Mouse (Mus musculus) adrenal gland, postnatal 14 days (tissue): Measurements from ENCODE around the gene Cadm4. TPM values are rescaled to one million over a fixed set of nuclear protein-coding genes. Genes with fewer than 3 reads are reported as not detected.
"Not testable (repeated sequence)": the region's sequence is repeated elsewhere in the genome, so short reads cannot be mapped to it uniquely, and the experiment has no call there.

Source experiments
- DNase-seq: peaks from one replicate; pipeline ENCODE4 v3.0.0; 2021; ENCODE audit warnings: mixed read lengths
- total RNA-seq: library from RNA; stranded (reverse); gene quantifications from 2 replicates; pipeline ENCODE4 v1.2.3, GENCODE M21; 2021

Gene Cadm4
- total RNA-seq, 1 experiment from 2014 or later = 5.7 TPM

DNA sequence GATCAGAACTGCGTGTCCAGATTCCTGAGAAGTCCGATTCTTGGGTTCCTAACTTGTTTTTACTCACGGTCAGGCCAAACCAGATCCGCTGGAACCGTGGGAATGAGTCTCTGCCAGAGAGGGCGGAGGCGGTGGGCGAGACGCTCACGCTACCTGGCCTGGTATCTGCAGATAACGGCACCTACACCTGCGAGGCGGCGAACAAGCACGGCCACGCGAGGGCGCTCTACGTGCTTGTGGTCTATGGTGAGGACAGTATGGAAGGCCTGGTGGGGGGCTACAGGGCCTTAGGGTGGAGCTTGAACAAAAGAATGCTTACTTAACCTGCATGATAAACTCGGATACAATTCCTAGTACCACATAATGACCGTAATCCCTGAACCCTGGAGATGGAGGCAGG lies 19.7 kb downstream of the Cadm4 start:
- peak; percentile 32 for DNase-seq

DNA sequence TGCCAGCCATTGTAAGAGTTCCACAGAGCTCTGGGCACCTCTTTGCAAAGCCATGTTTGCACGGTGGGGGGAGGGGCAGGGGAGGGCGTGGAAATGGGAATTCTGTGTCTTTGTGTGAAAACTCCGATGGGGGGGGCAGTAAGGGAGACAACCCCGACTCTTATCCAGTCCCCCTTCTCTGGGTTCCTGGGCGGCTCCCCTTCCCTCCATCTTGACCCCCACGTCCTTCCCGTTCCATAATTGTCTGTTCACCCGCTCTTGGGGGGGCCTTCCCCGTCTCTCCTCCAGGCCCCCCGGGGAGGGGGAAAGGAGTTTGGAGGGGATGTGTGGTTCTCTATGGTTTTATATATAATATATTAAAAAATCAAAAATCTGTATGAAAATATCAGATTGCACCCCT lies 22.2 kb downstream of the Cadm4 start:
- peak; percentile 9 for DNase-seq

GRCm38 (mm10) chr7:24504868-24505267 lies 23.0 kb downstream of the Cadm4 start:
- no peak for DNase-seq

- DNase-seq = no peak
These were observed 23.7 kb downstream of the Cadm4 start for GRCm38 (mm10) chr7:24505447-24506064.

- no peak for DNase-seq
These were observed 24.2 kb downstream of the Cadm4 start for GRCm38 (mm10) chr7:24506065-24506459.

- peak; percentile 71 for DNase-seq
These were observed 24.6 kb downstream of the Cadm4 start for GRCm38 (mm10) chr7:24506476-24506837.

DNA sequence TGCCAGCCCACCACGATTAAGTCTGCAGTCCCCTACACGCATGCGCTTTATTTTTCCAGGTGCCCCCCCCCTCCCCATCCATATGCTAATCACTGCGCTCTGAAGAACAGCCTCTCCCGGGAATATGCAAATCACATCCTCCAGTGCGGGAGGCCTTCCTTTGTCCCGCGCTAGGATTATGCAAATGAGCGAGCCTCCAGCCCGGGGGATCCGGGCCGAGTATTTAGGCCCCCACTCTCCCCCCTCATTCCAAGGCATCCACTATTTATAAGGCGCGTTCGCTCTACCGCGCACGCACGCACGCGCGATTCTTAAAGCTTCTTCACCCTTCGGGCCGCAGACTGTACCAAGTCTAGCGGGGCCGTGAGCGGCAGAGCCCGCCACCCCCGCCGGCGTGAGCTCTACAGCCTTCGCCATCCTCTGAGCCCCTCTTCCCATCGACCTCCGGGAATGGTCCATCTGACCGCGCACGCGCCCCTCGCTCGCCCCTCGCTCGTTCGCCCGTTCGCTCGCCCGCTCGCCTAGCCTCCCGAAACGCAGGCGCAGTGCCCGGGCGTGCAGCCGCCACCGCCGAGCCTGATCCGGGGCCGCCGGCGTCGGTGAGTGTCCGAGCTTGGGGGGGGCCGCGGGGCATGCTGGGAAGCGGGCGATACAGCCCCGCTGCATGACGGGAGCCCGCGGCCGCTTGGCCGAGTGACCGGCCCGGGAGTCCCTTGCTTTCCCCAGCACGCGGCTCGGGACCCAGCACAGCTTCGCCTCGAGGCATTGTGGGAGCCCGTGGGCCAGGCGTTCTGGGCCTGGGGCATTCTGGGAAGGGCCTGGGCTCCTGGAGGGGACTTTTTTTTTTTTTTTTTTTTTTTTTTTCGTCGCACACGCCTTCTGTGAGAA lies 25.3 kb downstream of the Cadm4 start, which contains the start of gene Zfp428:
Gene Zfp428, plus strand, starts transcription at position 169 of the 888 bp plus-strand sequence.
- DNase-seq = peak; percentile 93

- DNase-seq = no peak
These were observed 25.9 kb downstream of the Cadm4 start for GRCm38 (mm10) chr7:24507726-24508114.

- DNase-seq = no peak
These were observed 30.5 kb downstream of the Cadm4 start, which contains the start of gene AC161166.1 for GRCm38 (mm10) chr7:24512355-24512754. Gene AC161166.1 (minus strand): TSS chr7:24512455.

DNA sequence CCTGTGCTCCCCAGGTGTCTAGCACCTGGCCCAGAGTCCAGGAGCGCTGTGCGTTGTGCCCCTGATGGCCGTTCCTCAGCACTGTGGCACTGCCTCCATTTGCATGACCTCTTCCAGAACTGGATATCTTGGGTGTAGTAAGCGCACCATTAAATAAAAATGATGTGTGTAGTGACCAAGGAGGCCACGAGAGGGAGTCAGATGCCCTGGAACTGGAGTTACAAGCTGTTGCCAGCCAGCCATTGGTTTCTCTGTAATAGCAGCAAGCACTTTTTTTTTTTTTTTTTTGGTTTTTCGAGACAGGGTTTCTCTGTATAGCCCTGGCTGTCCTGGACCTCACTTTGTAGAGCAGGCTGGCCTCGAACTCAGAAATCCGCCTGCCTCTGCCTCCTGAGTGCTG lies 34.5 kb downstream of the Cadm4 start:
- DNase-seq = peak; percentile 63

GRCm38 (mm10) chr7:24517077-24517476 lies 35.3 kb downstream of the Cadm4 start:
- DNase-seq = no peak

GRCm38 (mm10) chr7:24517654-24518053 lies 35.8 kb downstream of the Cadm4 start:
- peak; percentile 39 for DNase-seq

- no peak for DNase-seq
These were observed 37.3 kb downstream of the Cadm4 start for GRCm38 (mm10) chr7:24519130-24519529.

GRCm38 (mm10) chr7:24520054-24520453 lies 38.2 kb downstream of the Cadm4 start:
- not testable (repeated sequence) for DNase-seq

- no peak for DNase-seq
These were observed 41.0 kb downstream of the Cadm4 start for GRCm38 (mm10) chr7:24522805-24523204.

DNA sequence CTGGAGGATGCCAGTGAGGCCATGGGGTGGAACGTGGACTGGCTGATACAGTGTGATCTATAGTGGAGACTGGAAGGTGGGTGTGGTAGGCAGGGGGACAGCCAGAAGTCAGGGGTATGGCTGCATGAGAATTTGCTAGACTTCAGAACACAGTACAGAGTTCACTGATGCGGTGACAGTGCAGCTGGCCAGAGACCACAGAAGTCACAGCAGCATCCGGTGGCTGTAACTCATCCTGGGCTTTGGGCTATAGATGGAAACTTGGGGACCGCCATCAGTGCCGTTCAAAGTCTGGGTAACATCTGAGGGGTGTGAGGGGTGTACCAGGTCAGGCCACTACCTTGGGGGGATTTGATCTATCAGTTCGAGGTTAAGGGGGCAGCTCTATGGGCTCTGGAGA lies 41.9 kb downstream of the Cadm4 start:
- no peak for DNase-seq

- no peak for DNase-seq
These were observed 43.2 kb downstream of the Cadm4 start for GRCm38 (mm10) chr7:24524978-24525377.

- DNase-seq = no peak
These were observed 44.0 kb downstream of the Cadm4 start for GRCm38 (mm10) chr7:24525686-24526420.

DNA sequence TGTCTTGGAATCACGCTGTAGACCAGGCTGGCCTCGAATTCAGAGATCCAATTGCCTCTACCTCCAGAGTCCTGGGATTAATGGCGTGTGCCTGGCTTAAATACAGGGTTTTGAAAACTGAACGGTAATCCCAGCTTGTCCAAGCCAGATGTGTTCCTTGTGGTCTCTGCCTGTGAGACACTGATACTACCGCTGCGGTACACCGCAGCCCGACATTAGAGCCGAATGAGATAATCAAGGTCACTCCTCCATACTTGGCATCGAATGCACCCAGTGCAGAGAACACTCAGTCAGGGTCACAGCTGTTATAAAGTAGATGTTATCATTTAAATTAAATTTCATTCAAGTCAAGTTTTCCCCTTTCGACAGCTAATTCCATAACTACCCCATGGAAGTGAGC lies 47.0 kb downstream of the Cadm4 start:
- DNase-seq = no peak

DNA sequence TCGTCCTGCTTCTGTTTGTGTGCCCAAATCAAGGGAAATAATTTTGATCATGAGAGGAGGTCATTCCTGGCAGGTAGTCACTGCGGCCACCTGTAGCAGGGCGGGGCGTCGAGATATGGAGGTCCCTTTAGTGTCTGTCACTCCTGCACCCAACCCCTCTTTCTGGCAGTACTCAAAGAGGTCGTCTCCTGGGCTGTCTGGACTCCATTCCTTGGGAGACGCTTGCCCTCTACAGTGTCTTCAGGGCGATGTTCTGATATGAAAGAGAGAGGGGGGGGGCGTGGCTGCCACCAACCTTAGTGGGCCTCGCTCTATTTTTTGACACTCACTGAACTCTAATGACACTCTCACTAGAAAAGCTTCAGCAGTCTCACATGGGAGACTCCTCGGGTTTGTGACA lies 47.8 kb downstream of the Cadm4 start:
- no peak for DNase-seq

DNA sequence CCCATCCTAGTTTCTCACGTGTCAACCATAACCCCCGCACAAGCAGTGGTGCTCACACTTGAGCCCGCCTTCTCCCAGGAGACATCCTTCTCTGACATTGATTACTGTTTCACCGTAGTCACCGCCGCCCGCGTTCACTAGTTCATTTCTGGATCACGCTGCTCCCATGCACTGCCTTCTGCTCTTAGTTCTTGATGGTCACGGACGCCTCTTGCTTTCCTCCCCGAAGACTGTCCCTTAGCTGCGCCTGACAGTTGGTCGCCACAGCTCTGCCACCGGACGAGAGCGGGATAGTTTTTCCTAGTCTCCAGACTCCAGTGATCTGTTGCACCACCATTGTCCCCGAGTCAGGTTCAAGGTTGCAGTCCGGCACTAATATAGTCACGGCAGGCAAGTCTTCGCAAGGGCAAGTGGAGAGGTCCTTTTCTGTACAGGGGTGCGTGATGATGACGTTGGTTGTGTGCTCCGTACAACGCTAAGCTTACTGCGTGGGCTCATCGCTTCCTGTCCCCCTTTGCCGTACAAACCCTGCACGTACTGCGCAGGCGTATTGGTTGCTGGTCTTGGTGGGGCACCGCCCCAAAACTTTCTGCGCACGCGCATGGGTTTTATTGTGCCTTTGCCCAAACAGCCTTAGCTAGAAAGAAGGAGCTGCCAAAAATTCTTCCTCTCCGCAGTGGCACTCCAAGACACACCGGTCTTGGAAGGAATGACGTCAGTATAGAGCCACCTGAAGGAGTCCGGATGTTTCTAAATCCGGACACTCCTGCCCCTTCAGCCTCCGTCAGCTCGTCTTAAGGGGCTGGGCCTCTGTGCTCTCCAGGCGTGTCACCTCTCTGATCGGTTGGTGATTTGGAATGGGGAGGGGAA lies 48.5 kb downstream of the Cadm4 start, which contains the start of gene Irgq:
Gene Irgq, plus strand, starts transcription at position 628 of the 870 bp plus-strand sequence.
- peak; percentile 99 for DNase-seq
